Mouse (Mus musculus) brain, embryonic 14.5 days (tissue): ENCODE measurements at regions not wholly inside any gene's neighbourhood (a gene's known extent, or its start where the extent isn't known, plus 50 kb on each side); places are given as distances from the start of the nearest gene placed in this dataset.

Source experiments
- CTCF ChIP-seq: fragments of 200-500 bp; IDR thresholded peaks from 2 replicates; pipeline ENCODE4 v1.5.1; 2012; ENCODE audit warnings: inconsistent platforms, mild to moderate bottlenecking, moderate library complexity, borderline replicate concordance; ENCODE audit not compliant: insufficient read depth, insufficient read length; ENCODE audit errors: extremely low read depth
- POLR2A ChIP-seq: fragments of 200-500 bp; IDR thresholded peaks from 2 replicates; pipeline ENCODE4 v1.6.1; 2012; ENCODE audit warnings: mild to moderate bottlenecking, inconsistent platforms, borderline replicate concordance; ENCODE audit not compliant: poor library complexity, insufficient read depth, insufficient read length, severe bottlenecking; ENCODE audit errors: extremely low read depth

GRCm38 (mm10) chr10:67663028-67663427 is 114.3 kb upstream of the Ado start:
- TF ChIP-seq CTCF (no peak), POLR2A (no peak)
